Mouse (Mus musculus) bone marrow, adult 2 months (tissue): ENCODE results near the gene Cacna1b.

Experiments used
- CTCF ChIP-seq: fragments of 200-500 bp; IDR thresholded peaks from 2 replicates; pipeline ENCODE4 v1.5.1; 2011; ENCODE audit warnings: low read length, control low read depth; ENCODE audit not compliant: control insufficient read depth, insufficient read depth
- POLR2A ChIP-seq: fragments of 200-500 bp; IDR thresholded peaks from 2 replicates; pipeline ENCODE4 v1.6.1; 2011; ENCODE audit warnings: low read depth, mild to moderate bottlenecking, control low read depth, low read length, borderline replicate concordance; ENCODE audit not compliant: control insufficient read depth

DNA sequence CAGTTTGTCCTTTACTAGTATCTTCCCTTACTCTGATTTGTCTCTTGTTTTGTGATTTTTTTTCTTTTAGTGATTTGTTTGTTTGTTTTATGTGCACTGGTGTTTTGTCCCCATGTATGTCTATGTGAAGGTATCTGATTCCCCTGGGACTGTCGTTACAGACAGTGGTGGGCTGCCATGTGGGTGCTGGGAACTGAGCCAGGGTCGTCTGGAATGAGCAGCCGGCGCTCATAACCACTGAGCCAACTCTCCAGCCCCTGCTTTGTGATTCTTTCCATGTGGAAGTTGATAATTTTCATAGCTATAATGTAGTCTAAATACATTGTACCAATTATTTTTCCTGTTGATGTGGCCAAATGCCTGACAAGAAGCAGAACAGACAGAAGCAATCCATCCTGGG, 7.9 kb upstream of the Cacna1b start:
- TF ChIP-seq CTCF (no peak), POLR2A (no peak)
